In the genomic region with DNA sequence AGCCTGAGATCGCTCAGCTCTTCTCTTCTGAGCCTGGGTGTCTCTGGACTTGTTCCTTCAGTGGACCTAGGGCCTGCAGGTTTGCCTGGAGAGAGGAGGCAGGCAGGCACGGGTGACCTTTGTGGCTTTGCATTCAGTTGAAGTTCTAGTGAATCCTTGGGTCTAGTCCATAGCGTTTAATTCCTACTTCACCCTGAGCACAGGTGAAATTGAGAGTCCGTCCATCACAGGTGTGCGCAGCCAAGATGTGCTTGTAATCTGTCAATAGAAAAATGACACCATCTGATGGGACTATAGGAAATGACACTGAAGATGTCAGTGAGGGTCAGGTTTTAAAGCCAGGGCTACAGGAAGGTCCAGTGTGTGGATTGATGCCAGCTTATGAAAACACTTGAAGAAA, we compare ENCODE assay signal across 20 mouse cellular contexts.
DNase-seq lines count a peak whose midpoint lies in the region; ATAC-seq and TF ChIP-seq lines count a peak whose summit lies in the region.
"Had no signal": no experiment of that assay in that cellular context is flagged by ENCODE, and none has a peak within 500 bp of the region (broad histone marks: within the 10 kb centered on the region; RNA-seq: fewer than 3 reads in every experiment).

No protein-coding gene starts in this region.

- H3K4me1 ChIP-seq in forebrain, embryonic 15.5 days: peaks cover 35% of the 10 kb centered on the region
- peaks cover 11% of the 10 kb centered on the region for H3K4me1 ChIP-seq in hindbrain, postnatal 0 days (ENCODE audit: insufficient read depth, low read length)
- peaks cover 19% of the 10 kb centered on the region for H3K4me1 ChIP-seq in neural tube, embryonic 14.5 days (ENCODE audit: control insufficient read depth, insufficient read depth, low read length)
- no peaks in the 10 kb centered on the region for H3K4me1 ChIP-seq in intestine, embryonic 15.5 days (replicated peaks)

- peaks cover 6% of the 10 kb centered on the region for H3K36me3 ChIP-seq in forebrain, embryonic 15.5 days
- peaks cover 6% of the 10 kb centered on the region for H3K36me3 ChIP-seq in hindbrain, postnatal 0 days (ENCODE audit: insufficient read depth, low read length)
- 0 out of 2 replicates have a peak, but pooled peaks cover under 1% of the 10 kb centered on the region for H3K36me3 ChIP-seq in neural tube, embryonic 14.5 days (ENCODE audit: control insufficient read depth, insufficient read depth, low read length)
- H3K36me3 ChIP-seq in intestine, embryonic 15.5 days: no peaks in the 10 kb centered on the region

- no peak overlapping the region for H3K4me3 ChIP-seq in layer of hippocampus, adult 2 months
- no peak overlapping the region for H3K4me3 ChIP-seq in forebrain, embryonic 15.5 days
- no peak overlapping the region for H3K4me3 ChIP-seq in hindbrain, postnatal 0 days (ENCODE audit: low read length)
- H3K4me3 ChIP-seq in neural tube, embryonic 14.5 days (ENCODE audit: low read depth, low read length): no peak overlapping the region
- H3K4me3 ChIP-seq in intestine, embryonic 15.5 days (replicated peaks): no peak overlapping the region
- H3K4me3 ChIP-seq: embryonic facial prominence, embryonic 12.5 days; gastrocnemius, adult 2 months; kidney, embryonic 15.5 days; limb, embryonic 12.5 days; megakaryocyte, embryonic 14.5 days had no signal

- H3K9me3 ChIP-seq in forebrain, embryonic 15.5 days: no peaks in the 10 kb centered on the region
- H3K9me3 ChIP-seq in hindbrain, postnatal 0 days (ENCODE audit: low read length): no peaks in the 10 kb centered on the region
- no peaks in the 10 kb centered on the region for H3K9me3 ChIP-seq in neural tube, embryonic 14.5 days (ENCODE audit: control insufficient read depth, low read length)
- H3K9me3 ChIP-seq in intestine, embryonic 15.5 days: no peaks in the 10 kb centered on the region
- H3K9me3 ChIP-seq: embryonic facial prominence, embryonic 12.5 days; kidney, embryonic 15.5 days; limb, embryonic 12.5 days; megakaryocyte, embryonic 14.5 days had no signal

- no peak for DNase-seq in layer of hippocampus, adult 2 months (ENCODE audit: low spot score in 2 of 2)
- DNase-seq in layer of hippocampus, postnatal 14 days (ENCODE audit: low spot score in 2 of 2): no peak
- no peak for DNase-seq in hindbrain, postnatal 0 days (ENCODE audit: low spot score)
- no peak for DNase-seq in cerebellum, adult 11-12 months
- no peak for DNase-seq in gastrocnemius, adult 8-10 months (ENCODE audit: low spot score in 2 of 2)
- DNase-seq: adrenal gland, postnatal 10 days; B cell, adult 2 months; cerebellum, adult 8-10 months; gastrocnemius, adult 2 months; right cerebral cortex, postnatal 14 days; thymus, postnatal 14 days had no signal

- H3K9ac ChIP-seq in forebrain, embryonic 15.5 days (replicated peaks): no peak overlapping the region
- H3K9ac ChIP-seq in hindbrain, postnatal 0 days (replicated peaks; ENCODE audit: low read length): no peak overlapping the region
- no peak overlapping the region for H3K9ac ChIP-seq in neural tube, embryonic 14.5 days (replicated peaks; ENCODE audit: low read depth, low read length)
- H3K9ac ChIP-seq in intestine, embryonic 15.5 days: no peak overlapping the region
- H3K9ac ChIP-seq: embryonic facial prominence, embryonic 12.5 days; kidney, embryonic 15.5 days; limb, embryonic 12.5 days; liver, embryonic 14.5 days had no signal

- 89% methylated on average over 5 of the region's 5 CpGs for WGBS in forebrain, embryonic 15.5 days
- 79% methylated on average over 5 of the region's 5 CpGs for WGBS in hindbrain, postnatal 0 days
- WGBS in neural tube, embryonic 14.5 days: 88% methylated on average over 5 of the region's 5 CpGs
- 92% methylated on average over 5 of the region's 5 CpGs for WGBS in intestine, embryonic 15.5 days

- ATAC-seq in forebrain, embryonic 15.5 days (replicated peaks): no peak
- ATAC-seq in hindbrain, postnatal 0 days: no peak
- no peak for ATAC-seq in neural tube, embryonic 14.5 days (ENCODE audit: low read depth)
- no peak for ATAC-seq in intestine, embryonic 15.5 days
- ATAC-seq: intestine, embryonic 16.5 days had no signal

- no peak for TF ChIP-seq CTCF in layer of hippocampus, adult 2 months (conservative IDR thresholded peaks at IDR 0.05)
- no peak for TF ChIP-seq CTCF in hindbrain, postnatal 0 days (IDR thresholded peaks at IDR 0.05; ENCODE audit: low read depth)

- H3K4me2 ChIP-seq in forebrain, embryonic 15.5 days (replicated peaks): no peak overlapping the region
- H3K4me2 ChIP-seq in hindbrain, postnatal 0 days (ENCODE audit: low read depth, low read length): no peak overlapping the region
- H3K4me2 ChIP-seq in neural tube, embryonic 14.5 days (ENCODE audit: low read depth, low read length): no peak overlapping the region
- H3K4me2 ChIP-seq in intestine, embryonic 15.5 days (replicated peaks): no peak overlapping the region
- H3K4me2 ChIP-seq: embryonic facial prominence, embryonic 12.5 days; kidney, embryonic 15.5 days had no signal

- H3K27ac ChIP-seq in layer of hippocampus, adult 2 months: peak overlapping the region; percentile 96
- peak overlapping the region; percentile 99 for H3K27ac ChIP-seq in forebrain, embryonic 15.5 days (replicated peaks)
- peak overlapping the region; percentile 87 for H3K27ac ChIP-seq in hindbrain, postnatal 0 days
- peak overlapping the region; percentile 93 for H3K27ac ChIP-seq in neural tube, embryonic 14.5 days (ENCODE audit: low read depth, low read length)
- H3K27ac ChIP-seq in intestine, embryonic 15.5 days: no peak overlapping the region
- H3K27ac ChIP-seq: gastrocnemius, adult 2 months; kidney, embryonic 15.5 days; liver, embryonic 14.5 days had no signal

- no peaks in the 10 kb centered on the region for H3K27me3 ChIP-seq in forebrain, embryonic 15.5 days
- no peaks in the 10 kb centered on the region for H3K27me3 ChIP-seq in hindbrain, postnatal 0 days (ENCODE audit: insufficient read depth, low read length)
- no peaks in the 10 kb centered on the region for H3K27me3 ChIP-seq in neural tube, embryonic 14.5 days (ENCODE audit: control insufficient read depth, insufficient read depth, low read length)
- H3K27me3 ChIP-seq in intestine, embryonic 15.5 days (replicated peaks): no peaks in the 10 kb centered on the region
- H3K27me3 ChIP-seq: embryonic facial prominence, embryonic 12.5 days; kidney, embryonic 15.5 days; limb, embryonic 12.5 days; megakaryocyte, embryonic 14.5 days had no signal
